Mouse (Mus musculus): ENCODE results near the gene Fzd9. TPM values are rescaled to one million over a fixed set of nuclear protein-coding genes. Genes with fewer than 3 reads are reported as not detected.

Fzd9 gene
- polyA plus RNA-seq, 1 experiment from 2014 or later = 19.4 TPM

DNA sequence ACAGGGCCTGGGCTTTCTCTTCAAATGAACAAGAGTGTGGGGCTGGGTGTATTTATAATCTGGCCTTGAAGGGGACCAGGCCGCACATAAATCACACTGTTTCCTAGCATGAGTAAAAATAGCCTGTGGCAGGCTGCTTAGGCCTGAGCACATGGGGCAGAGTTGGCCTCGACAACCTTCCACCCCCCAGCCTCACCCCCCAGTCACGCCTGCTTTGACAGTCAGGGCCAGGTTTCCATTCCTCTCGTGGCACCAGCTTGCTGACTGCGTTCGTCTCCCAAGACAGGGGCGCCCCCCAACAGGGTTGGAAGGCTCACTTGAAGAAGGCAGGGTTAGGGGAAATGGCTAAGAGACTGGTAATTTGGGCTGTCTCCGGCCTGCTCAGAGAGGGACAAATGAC lies 18.4 kb upstream of the Fzd9 start:
- Histone ChIP-seq H3K27ac (peak overlapping the region; percentile 52), H3K4me3 (no peak overlapping the region), H3K4me1 (peaks cover 27% of the 10 kb centered on the region), H3K9ac (no peak overlapping the region), H3K27me3 (no peaks in the 10 kb centered on the region), H3K4me2 (replicated peaks) (no peak overlapping the region), H3K36me3 (no peaks in the 10 kb centered on the region), H3K9me3 (no peaks in the 10 kb centered on the region)
- 65% methylated on average over 8 of the region's 8 CpGs for WGBS
- 0 out of 2 replicates have a peak, but pooled peaks have one; percentile 18 for ATAC-seq (ENCODE audit: low FRiP score, low read depth)

GRCm38 (mm10) chr5:135264548-135264947 lies 13.5 kb upstream of the Fzd9 start:
- Histone ChIP-seq H3K4me1 (peaks cover 31% of the 10 kb centered on the region), H3K9me3 (no peaks in the 10 kb centered on the region), H3K4me3 (no peak overlapping the region), H3K36me3 (no peaks in the 10 kb centered on the region), H3K27ac (peak overlapping the region; percentile 88), H3K27me3 (no peaks in the 10 kb centered on the region), H3K4me2 (replicated peaks) (peak overlapping the region; percentile 49), H3K9ac (0 out of 2 replicates have a peak overlapping the region, but pooled peaks have one; percentile 5)
- WGBS = 35% methylated on average over 9 of the region's 9 CpGs
- peak; percentile 62 for ATAC-seq (ENCODE audit: low FRiP score, low read depth)

DNA sequence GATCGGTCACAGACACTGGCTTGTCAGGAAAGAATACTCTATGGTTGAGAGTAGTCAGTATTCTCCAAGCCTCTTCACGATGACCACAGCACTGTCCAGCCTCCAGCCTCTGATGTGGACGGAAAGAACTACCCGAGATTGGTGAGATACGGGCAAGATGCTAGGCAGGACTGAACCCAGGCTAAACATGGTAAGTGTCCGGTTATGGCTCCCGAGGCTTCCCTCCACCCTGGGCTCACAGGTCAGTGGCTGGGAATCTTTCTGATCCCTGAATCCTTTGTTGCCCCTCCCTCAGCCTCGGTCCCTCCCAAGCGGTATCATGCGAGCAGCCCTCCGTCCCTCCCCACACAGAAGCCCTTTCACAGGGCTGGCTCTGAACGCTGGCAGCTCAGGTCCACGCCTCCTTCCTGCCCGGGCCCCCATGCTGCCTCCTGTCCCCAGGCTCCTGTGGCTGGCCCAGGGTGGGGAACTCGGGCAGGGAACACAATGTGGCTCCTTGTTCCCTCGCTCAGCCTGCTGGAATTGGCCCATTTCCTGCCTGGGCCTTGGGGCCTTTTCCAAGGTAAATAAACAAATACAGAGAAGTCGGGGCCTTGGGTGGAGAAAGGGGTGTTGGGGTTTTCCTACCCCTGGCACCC lies 13.0 kb upstream of the Fzd9 start:
- no peaks in the 10 kb centered on the region for H3K36me3 ChIP-seq
- no peaks in the 10 kb centered on the region for H3K27me3 ChIP-seq
- H3K27ac ChIP-seq = peak overlapping the region; percentile 88
- no peak overlapping the region for H3K9ac ChIP-seq
- H3K4me3 ChIP-seq = no peak overlapping the region
- WGBS = 14% methylated on average over 17 of the region's 17 CpGs
- H3K4me2 ChIP-seq (replicated peaks) = peak overlapping the region; percentile 49
- H3K4me1 ChIP-seq = peaks cover 26% of the 10 kb centered on the region
- no peaks in the 10 kb centered on the region for H3K9me3 ChIP-seq
- ATAC-seq (ENCODE audit: low FRiP score, low read depth) = peak; percentile 94

GRCm38 (mm10) chr5:135258280-135259150 lies 7.5 kb upstream of the Fzd9 start:
- WGBS = 24% methylated on average over 30 of the region's 30 CpGs
- peak; percentile 83 for ATAC-seq (ENCODE audit: low FRiP score, low read depth)
- peak overlapping the region; percentile 53 for H3K9ac ChIP-seq
- peaks cover 35% of the 10 kb centered on the region for H3K4me1 ChIP-seq
- H3K36me3 ChIP-seq = no peaks in the 10 kb centered on the region
- peak overlapping the region; percentile 54 for H3K4me2 ChIP-seq (replicated peaks)
- peak overlapping the region; percentile 97 for H3K27ac ChIP-seq
- H3K4me3 ChIP-seq = peak overlapping the region; percentile 26
- H3K27me3 ChIP-seq = no peaks in the 10 kb centered on the region
- peaks cover 4% of the 10 kb centered on the region; the same call in 1 of the 2 replicates for H3K9me3 ChIP-seq

DNA sequence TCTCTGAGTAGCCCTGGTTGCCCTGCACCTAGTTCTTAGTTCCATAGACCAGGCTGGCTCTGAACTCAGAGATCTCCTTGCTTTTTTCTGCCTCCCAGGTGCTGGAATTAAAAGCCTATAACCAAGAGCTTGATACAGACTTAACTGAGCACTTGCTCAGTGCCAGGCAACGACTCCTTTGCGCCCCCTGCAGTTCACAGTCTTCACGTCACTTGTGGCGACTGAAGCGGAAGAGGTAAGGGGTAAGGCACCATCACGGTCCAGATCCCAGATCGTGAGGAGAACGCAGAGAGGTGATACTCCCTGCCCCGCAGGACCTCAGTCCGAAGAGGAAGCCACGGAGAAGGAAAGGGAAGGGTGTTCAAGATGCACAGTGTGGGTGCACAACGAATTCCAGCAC lies 6.5 kb upstream of the Fzd9 start:
- peak overlapping the region; percentile 97 for H3K27ac ChIP-seq
- no peak overlapping the region for H3K9ac ChIP-seq
- ATAC-seq (ENCODE audit: low FRiP score, low read depth) = no peak
- no peak overlapping the region for H3K4me2 ChIP-seq (replicated peaks)
- 81% methylated on average over 12 of the region's 12 CpGs for WGBS
- H3K36me3 ChIP-seq = no peaks in the 10 kb centered on the region
- peaks cover 41% of the 10 kb centered on the region for H3K4me1 ChIP-seq
- H3K27me3 ChIP-seq = no peaks in the 10 kb centered on the region
- H3K4me3 ChIP-seq = no peak overlapping the region
- peaks cover 4% of the 10 kb centered on the region; the same call in 1 of the 2 replicates for H3K9me3 ChIP-seq

GRCm38 (mm10) chr5:135256166-135256565 lies 5.1 kb upstream of the Fzd9 start:
- peaks cover 4% of the 10 kb centered on the region; the same call in 1 of the 2 replicates for H3K9me3 ChIP-seq
- no peak overlapping the region for H3K4me3 ChIP-seq
- no peaks in the 10 kb centered on the region for H3K27me3 ChIP-seq
- ATAC-seq (ENCODE audit: low FRiP score, low read depth) = no peak
- no peaks in the 10 kb centered on the region for H3K36me3 ChIP-seq
- H3K4me2 ChIP-seq (replicated peaks) = no peak overlapping the region
- peaks cover 44% of the 10 kb centered on the region for H3K4me1 ChIP-seq
- WGBS = 88% methylated on average over 3 of the region's 3 CpGs
- H3K9ac ChIP-seq = no peak overlapping the region
- H3K27ac ChIP-seq = no peak overlapping the region

DNA sequence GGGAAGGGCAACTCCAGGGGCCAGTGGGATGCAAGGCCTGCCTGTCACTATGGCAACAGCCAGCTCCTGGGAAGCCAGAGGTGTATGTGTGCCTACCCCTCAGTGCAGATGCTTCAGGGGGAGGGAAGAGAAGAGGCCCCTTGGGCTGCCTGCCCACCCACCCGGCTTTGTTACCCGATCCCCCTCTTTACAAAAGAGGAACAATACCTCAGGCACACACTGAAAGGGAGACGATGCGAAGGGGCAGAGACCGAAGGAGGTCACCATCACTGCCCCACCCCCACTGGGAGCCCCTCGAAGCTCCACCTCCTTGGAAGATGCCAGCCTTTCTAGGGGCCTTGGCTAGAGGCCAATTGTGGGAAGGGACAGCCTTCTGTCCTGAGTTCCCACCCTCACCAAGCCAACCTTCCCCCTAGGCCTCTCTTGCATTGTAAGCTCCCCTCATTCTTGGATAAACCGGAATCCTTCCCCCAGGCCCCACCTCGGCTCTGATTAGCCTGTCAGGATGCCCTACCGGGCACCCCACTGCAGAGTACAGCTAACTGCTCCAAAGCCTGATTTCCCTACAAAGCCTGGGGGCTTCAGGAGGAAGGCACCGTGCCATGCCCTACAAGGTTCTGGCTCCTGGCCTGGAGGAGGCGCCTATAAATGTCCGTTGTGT lies 2.8 kb upstream of the Fzd9 start:
- peaks cover 4% of the 10 kb centered on the region; the same call in 1 of the 2 replicates for H3K9me3 ChIP-seq
- H3K9ac ChIP-seq = 0 out of 2 replicates have a peak overlapping the region, but pooled peaks have one; percentile 15
- H3K36me3 ChIP-seq = no peaks in the 10 kb centered on the region
- ATAC-seq (ENCODE audit: low FRiP score, low read depth) = no peak
- H3K4me1 ChIP-seq = peaks cover 54% of the 10 kb centered on the region
- peak overlapping the region; percentile 19; the same call in 1 of the 2 replicates for H3K4me2 ChIP-seq (replicated peaks)
- H3K27me3 ChIP-seq = peaks cover 21% of the 10 kb centered on the region
- H3K27ac ChIP-seq = peak overlapping the region; percentile 6; the same call in 1 of the 2 replicates
- 9% methylated on average over 12 of the region's 12 CpGs for WGBS
- H3K4me3 ChIP-seq = no peak overlapping the region

DNA sequence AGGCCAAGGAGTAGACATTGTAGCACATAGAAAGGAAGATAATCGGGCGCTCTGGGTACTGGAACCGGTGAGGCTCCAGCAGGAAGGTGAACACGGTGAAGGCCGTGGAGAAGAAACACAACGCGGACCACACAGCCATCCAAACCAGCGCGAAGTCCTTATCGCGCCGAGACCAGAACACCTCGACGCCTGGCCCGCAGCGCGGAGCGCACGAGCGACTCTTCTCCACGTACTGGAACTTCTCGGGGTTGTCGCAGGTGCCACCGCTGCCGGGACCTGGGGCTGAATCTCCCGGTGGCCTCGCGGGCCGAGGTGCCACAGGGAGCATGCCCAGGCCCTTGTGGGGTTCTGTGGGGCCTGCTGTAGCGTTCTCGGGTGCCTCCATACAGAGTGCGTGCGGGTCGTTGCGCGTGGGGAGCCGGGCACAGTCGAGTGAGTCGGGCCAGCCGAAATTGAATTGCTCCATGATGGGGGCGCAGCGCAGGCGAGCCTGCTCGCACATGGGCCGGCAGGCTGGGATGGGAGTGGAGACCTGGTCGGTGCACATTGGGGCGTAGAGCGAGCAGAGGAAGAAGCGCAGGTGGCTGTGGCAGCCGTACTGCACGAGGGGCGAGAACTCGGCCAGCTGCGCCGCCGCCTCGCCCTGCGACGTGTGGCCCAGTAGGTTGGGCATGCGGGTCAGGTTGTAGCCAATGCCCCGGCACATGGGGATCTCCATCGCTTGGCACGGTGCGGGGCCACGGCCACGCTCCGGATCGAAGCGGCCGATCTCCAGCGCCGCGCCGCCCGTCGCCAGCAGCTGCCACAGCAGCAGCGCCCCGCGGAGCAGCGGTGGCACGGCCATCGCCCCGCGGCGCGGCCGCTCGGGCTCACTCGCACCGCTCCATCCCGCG lies 598 bp downstream of the Fzd9 start:
- WGBS = 2% methylated on average over 88 of the region's 92 CpGs
- Histone ChIP-seq H3K9me3 (no peaks in the 10 kb centered on the region), H3K4me2 (replicated peaks) (peak overlapping the region; percentile 97), H3K4me1 (peaks cover 52% of the 10 kb centered on the region), H3K27ac (peak overlapping the region; percentile 39; the same call in 1 of the 2 replicates), H3K4me3 (peak overlapping the region; percentile 66), H3K9ac (peak overlapping the region; percentile 76), H3K27me3 (peaks cover 28% of the 10 kb centered on the region), H3K36me3 (peaks cover 21% of the 10 kb centered on the region)
- peak; percentile 25; the same call in 1 of the 2 replicates for ATAC-seq (ENCODE audit: low FRiP score, low read depth)

DNA sequence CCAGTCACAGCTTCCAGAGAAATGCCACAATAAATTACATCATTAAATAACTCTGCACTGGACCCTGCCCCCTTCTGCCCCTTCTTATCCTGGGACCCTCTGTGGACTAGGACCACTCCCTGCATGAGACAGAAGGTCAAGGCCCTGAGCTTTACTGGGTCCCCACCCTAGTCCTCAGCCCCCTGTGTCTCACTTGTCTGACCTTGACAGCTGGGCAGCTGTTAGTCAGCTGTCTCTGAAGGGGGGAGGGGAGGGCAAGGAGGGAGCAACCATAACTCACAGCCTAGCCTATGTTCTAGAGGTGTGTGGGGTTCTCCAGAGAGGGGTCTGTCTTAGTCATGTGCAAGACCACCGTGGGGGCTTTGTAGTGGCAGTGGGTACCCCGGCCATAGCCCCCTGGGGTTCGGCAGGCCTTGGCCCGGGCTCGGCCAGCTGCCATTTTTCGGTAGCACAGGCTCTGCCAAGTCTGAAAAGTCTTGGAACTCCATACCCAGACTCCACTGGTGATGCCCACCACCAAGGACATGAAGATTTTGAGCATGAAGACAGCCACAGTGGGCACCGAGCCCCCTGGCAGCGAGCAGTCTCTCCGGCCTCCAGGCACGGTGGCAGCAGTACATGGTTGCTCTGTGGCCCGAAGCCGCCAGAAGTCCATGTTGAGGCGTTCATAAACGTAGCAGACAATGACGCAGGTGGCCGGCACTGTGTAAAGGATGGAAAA lies 1.9 kb downstream of the Fzd9 start:
- Histone ChIP-seq H3K36me3 (peaks cover 34% of the 10 kb centered on the region), H3K4me2 (replicated peaks) (peak overlapping the region; percentile 97), H3K27me3 (peaks cover 28% of the 10 kb centered on the region), H3K4me1 (peaks cover 57% of the 10 kb centered on the region), H3K9ac (peak overlapping the region; percentile 76), H3K27ac (0 out of 2 replicates have a peak overlapping the region, but pooled peaks have one; percentile 10), H3K9me3 (no peaks in the 10 kb centered on the region), H3K4me3 (peak overlapping the region; percentile 66)
- ATAC-seq (ENCODE audit: low FRiP score, low read depth) = no peak
- 84% methylated on average over 16 of the region's 16 CpGs for WGBS

DNA sequence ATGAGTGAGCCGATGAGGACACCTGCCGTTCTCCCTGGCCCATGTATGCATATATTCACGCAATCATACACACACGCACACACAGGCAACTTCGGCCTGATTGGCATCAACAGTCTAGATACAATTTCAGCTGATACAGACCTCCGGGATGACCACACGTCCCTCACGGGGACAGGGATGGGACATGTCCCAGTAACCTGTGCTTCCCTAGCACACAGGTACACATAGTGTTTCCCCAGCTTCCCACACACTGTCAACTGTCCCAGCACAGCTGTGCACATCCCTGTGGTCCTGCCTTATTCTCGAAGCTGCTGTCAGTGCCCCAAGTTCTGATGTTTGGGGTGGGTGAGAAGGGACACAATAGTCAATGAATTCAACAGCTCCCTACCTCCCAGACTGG lies 3.7 kb downstream of the Fzd9 start:
- Histone ChIP-seq H3K9me3 (no peaks in the 10 kb centered on the region), H3K9ac (peak overlapping the region; percentile 76; the same call in 1 of the 2 replicates), H3K36me3 (peaks cover 52% of the 10 kb centered on the region), H3K4me3 (peak overlapping the region; percentile 66), H3K27ac (no peak overlapping the region), H3K27me3 (peaks cover 28% of the 10 kb centered on the region), H3K4me1 (peaks cover 42% of the 10 kb centered on the region), H3K4me2 (replicated peaks) (peak overlapping the region; percentile 97)
- WGBS = 84% methylated on average over 9 of the region's 9 CpGs
- ATAC-seq (ENCODE audit: low FRiP score, low read depth) = no peak

Measured in limb, embryonic 13.5 days (tissue).